Mouse (Mus musculus): ENCODE data around the gene Zc3h8.
A peak's percentile ranks its signal among the peaks of the same experiment; 100 is the strongest.

- TF ChIP-seq POLR2A (IDR thresholded peaks at IDR 0.05; ENCODE audit: low read depth, low read length) = peak; percentile 91
- no peak for TF ChIP-seq CTCF (conservative IDR thresholded peaks at IDR 0.05; ENCODE audit: insufficient read depth, insufficient read length, low read depth, low read length)
These were observed 23.0 kb upstream of the Zc3h8 start, which contains the start of gene Zc3h6 for GRCm38 (mm10) chr2:128966641-128967580.

Data from kidney, adult 2 months (tissue).